Mouse (Mus musculus) stomach, embryonic 14.5 days (tissue): Measurements from ENCODE around the gene Tatdn3. TPM values are rescaled to one million over a fixed set of nuclear protein-coding genes. Genes with fewer than 3 reads are reported as not detected.

Experiments
- ATAC-seq: fragments of 200-750 bp; cut with Nextera tagmentation; 2 replicates; pipeline ENCODE4 v1.8.0; 2017; ENCODE audit warnings: low read depth, moderate TSS enrichment; ENCODE audit not compliant: insufficient number of reproducible peaks, insufficient read depth, low FRiP score
- H3K27ac ChIP-seq: fragments of 300-500 bp; sonication (generic); 2 replicates; pipeline ENCODE4 v1.5.1; 2014; ENCODE audit warnings: mild to moderate bottlenecking, low read length, moderate library complexity, mixed read lengths
- H3K27me3 ChIP-seq: fragments of 300-500 bp; sonication (generic); 2 replicates; pipeline ENCODE4 v1.6.1; 2014; ENCODE audit warnings: low read length, control low read depth, mixed read lengths; ENCODE audit not compliant: control insufficient read depth, insufficient read depth
- H3K36me3 ChIP-seq: fragments of 300-500 bp; sonication (generic); 2 replicates; pipeline ENCODE4 v1.6.1; 2014; ENCODE audit warnings: mild to moderate bottlenecking, control low read depth, low read length, moderate library complexity, mixed read lengths; ENCODE audit not compliant: control insufficient read depth, insufficient read depth
- H3K4me1 ChIP-seq: fragments of 300-500 bp; sonication (generic); 2 replicates; pipeline ENCODE4 v1.6.1; 2014; ENCODE audit warnings: low read length, control low read depth, mixed read lengths; ENCODE audit not compliant: control insufficient read depth, insufficient read depth
- H3K4me2 ChIP-seq: fragments of 300-500 bp; sonication (generic); replicated peaks from 2 replicates; pipeline ENCODE4 v1.6.1; 2014; ENCODE audit warnings: low read depth, low read length, control low read depth
- H3K4me3 ChIP-seq: fragments of 300-500 bp; sonication (generic); 2 replicates; pipeline ENCODE4 v1.5.1; 2014; ENCODE audit warnings: low read depth, low read length, control low read depth
- H3K9ac ChIP-seq: fragments of 300-500 bp; sonication (generic); replicated peaks from 2 replicates; pipeline ENCODE4 v1.6.1; 2014; ENCODE audit warnings: low read depth, mild to moderate bottlenecking, control low read depth, low read length, moderate library complexity, mixed read lengths
- H3K9me3 ChIP-seq: fragments of 300-500 bp; sonication (generic); 2 replicates; pipeline ENCODE4 v1.6.1; 2016; ENCODE audit warnings: low read depth, low read length, control low read depth; ENCODE audit not compliant: control insufficient read depth
- WGBS: fragments of 180-500 bp; shearing (Covaris S2); extraction: QIAGEN DNeasy Blood & Tissue Kit; methylation state at CpG from one replicate; pipeline ENCODE4 v1.1.7; 2014; 5-methylcytosine and 5-hydroxymethylcytosine counted together
- polyA plus RNA-seq: library from polyadenylated mRNA; unstranded; fragments of >200 nt; fragmentation: Nextera tagmentation; extraction: Ambion mirVana; gene quantifications from 2 replicates; pipeline ENCODE4 v1.2.1, GENCODE M21; 2014

The Tatdn3 gene
- polyA plus RNA-seq, 1 experiment from 2014 or later = 20.4 TPM

DNA sequence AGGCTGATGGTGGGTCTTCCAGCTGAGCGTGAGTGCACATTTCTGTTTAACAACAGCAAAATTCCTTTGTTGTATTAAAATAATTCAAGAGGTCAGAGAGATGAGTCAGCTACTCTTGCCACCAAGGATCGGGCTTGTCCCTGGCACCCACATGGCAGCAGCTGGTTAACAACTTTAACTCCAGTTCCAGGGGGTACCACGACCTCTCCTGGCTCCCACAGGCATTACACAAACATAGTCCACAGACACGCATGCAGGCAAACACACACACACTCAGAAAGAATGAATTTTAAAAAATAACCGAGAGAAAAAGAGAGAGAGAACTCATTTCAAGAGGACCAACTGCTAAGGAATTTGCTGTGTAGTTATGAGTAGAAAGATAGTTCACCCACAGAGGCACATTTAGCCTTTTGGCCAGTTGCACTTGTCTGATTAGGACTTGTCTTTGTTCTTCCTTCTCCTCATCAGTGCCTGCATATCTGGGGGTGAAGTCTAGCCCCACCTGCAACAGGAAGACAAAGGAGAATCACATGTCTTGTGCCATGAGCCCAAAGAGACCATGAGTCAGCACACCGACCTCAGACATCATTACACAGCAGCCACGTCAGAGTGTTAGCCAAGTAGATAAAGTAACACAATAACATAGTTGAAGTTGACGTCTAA, 7.7 kb downstream of the Tatdn3 start:
- Histone ChIP-seq H3K27me3 (no peaks in the 10 kb centered on the region), H3K36me3 (no peaks in the 10 kb centered on the region), H3K27ac (no peak overlapping the region), H3K4me2 (no peak overlapping the region), H3K4me1 (no peaks in the 10 kb centered on the region), H3K4me3 (no peak overlapping the region), H3K9me3 (no peaks in the 10 kb centered on the region), H3K9ac (no peak overlapping the region)
- no peak for ATAC-seq
- 69% methylated on average over 8 of the region's 8 CpGs for WGBS

DNA sequence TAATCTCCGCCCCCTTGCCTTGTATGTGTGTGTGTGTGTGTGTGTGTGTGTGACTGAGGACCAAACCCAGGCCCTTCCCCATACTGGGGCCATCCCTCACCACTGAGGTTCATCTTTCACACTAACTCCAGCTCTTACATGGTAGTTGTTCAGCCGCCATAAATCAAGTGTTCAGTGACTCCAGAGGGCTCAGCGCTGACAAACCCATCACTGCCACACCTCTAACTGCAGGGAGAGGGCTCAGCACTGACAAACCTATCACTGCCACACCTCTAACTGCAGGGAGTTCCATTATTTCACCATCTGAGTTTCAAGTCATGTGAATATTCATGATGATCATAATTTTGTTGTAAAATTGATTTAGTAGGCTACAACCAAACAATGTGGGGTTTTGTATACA, 9.2 kb downstream of the Tatdn3 start:
- Histone ChIP-seq H3K4me1 (no peaks in the 10 kb centered on the region), H3K36me3 (no peaks in the 10 kb centered on the region), H3K27me3 (no peaks in the 10 kb centered on the region), H3K4me3 (no peak overlapping the region), H3K9ac (no peak overlapping the region), H3K4me2 (no peak overlapping the region), H3K27ac (no peak overlapping the region), H3K9me3 (no peaks in the 10 kb centered on the region)
- no peak for ATAC-seq
- 77% methylated on average over 3 of the region's 3 CpGs for WGBS

DNA sequence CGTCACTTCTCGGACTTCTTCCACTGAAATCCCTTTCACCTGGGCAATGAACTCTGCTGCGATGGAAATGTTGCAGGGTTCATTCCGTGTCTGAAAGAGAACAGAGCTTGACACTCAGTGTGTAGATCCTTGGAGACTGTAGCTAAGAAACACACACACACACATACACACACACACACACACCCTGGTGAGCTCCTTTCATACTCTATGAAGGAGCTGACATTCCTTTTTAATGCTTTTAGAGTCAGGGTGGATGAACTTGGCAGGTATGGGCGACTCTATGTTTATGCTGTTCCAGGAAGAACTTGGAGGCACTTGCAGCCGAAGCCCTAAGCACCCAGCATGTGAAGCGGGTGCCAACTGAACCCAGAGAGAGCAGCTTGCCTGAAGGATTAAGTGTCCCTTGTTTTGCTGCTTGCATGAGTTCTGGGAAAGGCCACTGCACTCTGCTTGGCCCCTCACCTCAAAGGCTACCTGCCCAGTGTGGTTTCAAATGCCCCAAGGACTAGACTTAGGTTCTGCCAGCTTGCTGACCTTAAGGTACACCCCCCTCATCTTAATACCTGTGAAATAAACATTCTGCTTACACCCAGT, 16.4 kb downstream of the Tatdn3 start:
- Histone ChIP-seq H3K4me3 (no peak overlapping the region), H3K27me3 (no peaks in the 10 kb centered on the region), H3K9ac (no peak overlapping the region), H3K36me3 (no peaks in the 10 kb centered on the region), H3K4me1 (no peaks in the 10 kb centered on the region), H3K4me2 (no peak overlapping the region), H3K9me3 (no peaks in the 10 kb centered on the region), H3K27ac (no peak overlapping the region)
- ATAC-seq = no peak
- WGBS = 67% methylated on average over 7 of the region's 7 CpGs

DNA sequence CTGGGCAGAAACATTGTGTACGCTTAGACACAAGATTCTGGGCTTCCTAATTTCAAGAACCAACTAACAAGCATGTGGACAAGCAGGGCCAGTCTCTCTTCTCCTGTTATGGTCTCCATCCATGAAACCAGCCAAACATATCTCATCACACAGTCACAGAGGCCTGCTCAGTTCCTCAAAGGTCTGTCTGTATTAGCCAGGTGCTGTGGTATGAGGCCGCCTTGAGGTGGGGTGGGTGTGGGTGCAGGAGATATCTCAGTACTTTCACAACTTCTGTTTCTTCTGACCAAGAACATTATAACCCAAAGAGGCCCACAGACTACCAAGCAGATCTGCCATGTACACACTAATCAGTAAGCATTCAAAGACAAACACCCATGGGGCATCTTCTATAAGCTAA, 17.5 kb downstream of the Tatdn3 start:
- Histone ChIP-seq H3K27ac (no peak overlapping the region), H3K4me1 (no peaks in the 10 kb centered on the region), H3K36me3 (no peaks in the 10 kb centered on the region), H3K27me3 (no peaks in the 10 kb centered on the region), H3K4me3 (no peak overlapping the region), H3K9me3 (no peaks in the 10 kb centered on the region), H3K9ac (no peak overlapping the region), H3K4me2 (no peak overlapping the region)
- no peak for ATAC-seq
- WGBS = 93% methylated on average over 2 of the region's 2 CpGs

DNA sequence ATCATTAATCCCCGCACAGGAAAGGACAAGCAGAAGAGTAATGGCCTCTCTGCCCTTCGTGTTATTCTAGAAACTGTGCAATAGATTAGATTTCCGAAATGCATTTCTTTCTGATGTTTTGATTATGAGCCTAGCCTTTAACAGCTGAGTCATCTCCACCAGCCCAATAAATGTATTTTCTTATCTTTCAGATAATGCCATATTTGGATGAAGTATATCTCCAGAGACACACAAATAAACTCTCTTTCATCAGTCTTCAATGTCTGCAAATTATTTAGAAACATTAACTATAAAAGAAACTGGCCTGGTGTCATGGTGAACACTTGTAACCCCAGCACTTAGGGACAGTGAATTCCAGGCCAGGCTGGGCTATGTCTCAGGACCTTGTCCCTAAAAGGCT, 20.0 kb downstream of the Tatdn3 start:
- 38% methylated on average over 3 of the region's 3 CpGs for WGBS
- no peak for ATAC-seq

DNA sequence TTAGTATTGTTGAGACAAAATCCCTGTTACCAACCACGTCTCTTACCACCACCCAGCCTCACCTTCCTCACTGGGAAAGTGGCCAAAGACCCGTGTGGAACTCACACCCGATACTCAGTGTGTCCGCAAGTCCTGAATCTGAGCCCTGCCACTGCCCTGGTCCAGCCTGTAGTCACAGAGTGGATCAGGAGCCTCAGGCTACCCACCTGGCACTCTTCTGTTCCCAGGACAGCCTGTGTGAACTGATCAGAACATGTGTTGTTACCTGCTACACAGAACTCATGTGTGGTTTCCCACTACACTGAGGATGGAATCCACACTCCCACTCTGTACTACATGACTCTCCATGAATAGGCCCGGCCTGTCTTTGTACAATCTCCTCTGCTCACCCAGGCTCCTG, 20.6 kb downstream of the Tatdn3 start:
- 78% methylated on average over 5 of the region's 5 CpGs for WGBS
- Histone ChIP-seq H3K27ac (no peak overlapping the region), H3K4me3 (no peak overlapping the region), H3K27me3 (no peaks in the 10 kb centered on the region), H3K4me2 (no peak overlapping the region), H3K9me3 (no peaks in the 10 kb centered on the region), H3K9ac (no peak overlapping the region), H3K4me1 (no peaks in the 10 kb centered on the region), H3K36me3 (no peaks in the 10 kb centered on the region)
- no peak for ATAC-seq

More for the DNA sequence above, 20.0 kb downstream of the Tatdn3 start:
- no peaks in the 10 kb centered on the region for H3K36me3 ChIP-seq
- H3K27me3 ChIP-seq = no peaks in the 10 kb centered on the region
- H3K4me3 ChIP-seq = no peak overlapping the region
- H3K4me2 ChIP-seq = no peak overlapping the region
- H3K4me1 ChIP-seq = no peaks in the 10 kb centered on the region
- H3K9ac ChIP-seq = no peak overlapping the region
- H3K9me3 ChIP-seq = no peaks in the 10 kb centered on the region
- H3K27ac ChIP-seq = no peak overlapping the region

DNA sequence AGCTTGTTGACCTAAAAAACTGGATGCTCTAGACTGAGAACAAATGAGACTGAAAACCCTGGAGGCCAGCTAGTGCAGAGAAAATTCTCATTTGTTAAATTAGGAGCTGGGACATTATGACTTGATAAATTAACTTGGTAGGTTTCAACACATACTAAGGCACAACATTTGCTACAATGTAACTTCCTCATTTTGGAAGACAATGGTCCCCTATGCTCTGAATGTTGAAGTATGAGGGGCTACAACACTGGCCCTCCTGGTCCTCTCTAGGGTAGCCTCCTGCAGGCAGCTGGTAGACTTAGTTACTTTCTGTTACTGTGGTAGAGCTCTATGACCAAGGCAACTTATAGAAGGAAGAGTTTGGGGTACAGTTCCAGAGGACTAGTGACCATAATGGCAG, 21.4 kb downstream of the Tatdn3 start:
- no peaks in the 10 kb centered on the region for H3K27me3 ChIP-seq

DNA sequence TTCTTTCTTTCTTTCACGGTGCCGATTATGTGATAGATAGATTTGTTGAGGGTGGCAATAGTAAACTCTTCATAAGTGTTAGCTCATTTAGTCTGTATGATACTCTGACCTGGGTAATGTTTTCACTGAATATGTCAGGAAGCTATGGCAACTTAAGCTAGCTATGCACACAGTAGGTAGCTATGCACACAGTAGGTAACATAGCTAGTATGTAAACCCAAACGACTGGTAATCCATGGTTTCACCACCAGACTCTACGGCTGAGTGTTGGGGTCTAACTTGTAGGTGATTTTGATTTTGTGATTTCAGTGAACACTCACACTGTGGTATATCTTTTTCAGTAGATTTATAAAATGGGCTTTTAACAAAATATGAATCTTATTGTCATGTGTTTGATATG, 24.7 kb downstream of the Tatdn3 start:
- Histone ChIP-seq H3K4me2 (no peak overlapping the region), H3K36me3 (no peaks in the 10 kb centered on the region), H3K9ac (no peak overlapping the region), H3K4me3 (no peak overlapping the region), H3K9me3 (no peaks in the 10 kb centered on the region), H3K27me3 (no peaks in the 10 kb centered on the region), H3K4me1 (no peaks in the 10 kb centered on the region), H3K27ac (no peak overlapping the region)
- 89% methylated on average over 4 of the region's 4 CpGs for WGBS
- ATAC-seq = no peak

More for the DNA sequence above, 21.4 kb downstream of the Tatdn3 start:
- H3K4me3 ChIP-seq = no peak overlapping the region
- H3K9ac ChIP-seq = no peak overlapping the region
- H3K4me1 ChIP-seq = no peaks in the 10 kb centered on the region
- no peaks in the 10 kb centered on the region for H3K36me3 ChIP-seq
- no peak overlapping the region for H3K4me2 ChIP-seq
- no peak overlapping the region for H3K27ac ChIP-seq
- ATAC-seq = no peak
- no peaks in the 10 kb centered on the region for H3K9me3 ChIP-seq
